Mouse (Mus musculus) left cerebral cortex, postnatal 25 days (tissue): ENCODE data around the gene Tgif1. TPM values are rescaled to one million over a fixed set of nuclear protein-coding genes. Genes with fewer than 3 reads are reported as not detected.

Source experiments
- DNase-seq, 2 experiments: peaks; one replicate each; pipeline ENCODE4 v3.0.0; 2022; ENCODE audit warnings: low spot score in 2 of 2, mixed read lengths in 1 of 2
- intact Hi-C: fragments of 180-260 bp; cut with DNase I; formaldehyde crosslinking; loops from one replicate; pipeline ENCODE4 v1.15.1; 2025
- total RNA-seq, 2 experiments: library from RNA; stranded (reverse); gene quantifications; 2 replicates each; pipeline ENCODE4 v1.2.3; 2021

The Tgif1 gene
- total RNA-seq, result 1 to 10 TPM; 1.5 to 2.1 TPM

DNA sequence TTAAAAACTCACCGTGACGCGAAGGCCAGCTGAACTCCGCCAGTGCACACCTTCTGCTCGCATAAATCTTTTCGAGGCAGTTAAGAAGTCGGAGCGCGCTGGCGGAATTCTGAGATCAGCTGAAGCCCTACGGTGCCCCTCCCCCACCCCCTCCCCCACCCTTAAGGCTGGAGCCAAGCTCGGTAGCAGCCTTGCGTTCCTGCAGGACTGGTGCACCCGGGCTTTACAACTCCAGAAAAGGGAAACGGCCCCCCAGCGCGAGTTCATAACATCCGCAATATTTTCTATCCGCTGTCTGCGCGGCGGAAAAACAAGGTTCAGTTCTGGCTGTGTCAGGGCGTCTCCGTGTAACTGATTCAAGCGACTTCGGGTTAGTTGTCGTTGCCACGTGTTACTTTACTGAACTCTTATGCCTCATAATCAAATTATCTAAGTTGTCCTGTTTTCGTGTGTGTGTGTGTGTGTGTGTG lies at the start of gene Tgif1:
TSS of gene Tgif1 (minus strand) at position 111 of the 470 bp plus-strand sequence.
- no peak for DNase-seq
- intact Hi-C loops, result no loop called here

GRCm38 (mm10) chr17:70900660-70901059 lies 47.3 kb upstream of the Tgif1 start:
- intact Hi-C loops, result no loop called here
- DNase-seq, result no peak

DNA sequence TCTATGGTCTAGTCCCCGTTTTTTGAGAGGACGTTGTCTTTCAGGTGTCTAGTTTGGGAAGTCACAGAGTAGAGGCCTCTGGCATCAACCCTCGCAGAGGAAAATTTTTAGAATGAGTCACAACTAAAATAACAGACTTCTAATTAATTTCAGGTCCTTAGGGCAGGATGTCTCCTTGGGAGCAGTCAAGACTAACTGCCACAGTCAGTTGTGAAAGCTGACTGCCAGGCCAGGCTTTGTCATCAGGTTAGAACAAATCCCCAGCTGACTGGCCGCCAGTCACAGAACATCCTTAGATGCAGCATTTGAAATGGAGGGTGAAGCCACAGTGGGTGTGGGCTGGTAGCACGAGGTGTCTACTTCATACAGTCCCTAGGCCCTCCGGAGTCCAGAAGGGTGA lies 46.3 kb upstream of the Tgif1 start:
- intact Hi-C loops, result no loop called here
- no peak for DNase-seq

DNA sequence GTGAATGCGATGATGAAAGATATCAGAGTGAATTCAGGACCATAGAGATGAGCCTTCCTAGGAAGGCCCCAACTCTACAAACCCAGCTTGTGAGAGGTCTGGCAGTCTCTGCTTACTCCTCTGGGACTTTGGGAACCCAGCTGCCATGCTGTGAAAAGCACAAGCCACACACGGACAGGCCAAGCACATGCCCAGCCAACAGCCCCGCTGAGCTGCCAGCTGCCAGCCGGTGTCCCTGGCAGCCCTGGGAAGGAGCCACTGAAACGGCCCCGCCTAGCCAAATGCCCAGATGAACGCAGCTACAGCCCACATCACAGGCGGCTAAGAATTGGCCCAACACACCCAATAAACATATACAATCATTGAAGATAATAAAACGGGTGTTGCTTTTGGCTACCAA lies 41.5 kb upstream of the Tgif1 start:
- intact Hi-C loops, result no loop called here

DNA sequence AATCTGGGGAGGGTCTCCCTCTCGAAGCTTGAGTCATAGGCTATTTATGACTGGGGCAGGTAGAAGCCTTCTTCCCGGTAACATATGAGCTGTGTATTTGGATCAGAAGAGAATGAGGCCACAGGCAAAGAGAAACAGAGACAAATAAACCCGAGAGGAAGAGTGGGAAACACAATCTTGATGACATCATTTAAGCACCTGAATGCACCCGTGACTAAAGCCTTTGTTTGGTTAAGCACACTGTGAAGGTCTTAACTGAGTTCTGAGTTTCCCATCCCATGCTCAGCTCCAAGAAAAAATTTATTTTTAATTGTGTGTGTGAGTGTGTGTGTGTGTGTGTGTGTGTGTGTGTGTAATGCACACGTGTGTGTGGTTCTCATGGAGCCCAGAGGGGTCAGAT lies 39.8 kb upstream of the Tgif1 start:
- no peak for DNase-seq
- intact Hi-C loops, result no loop called here

More for the DNA sequence above, 41.5 kb upstream of the Tgif1 start:
- DNase-seq, result no peak

DNA sequence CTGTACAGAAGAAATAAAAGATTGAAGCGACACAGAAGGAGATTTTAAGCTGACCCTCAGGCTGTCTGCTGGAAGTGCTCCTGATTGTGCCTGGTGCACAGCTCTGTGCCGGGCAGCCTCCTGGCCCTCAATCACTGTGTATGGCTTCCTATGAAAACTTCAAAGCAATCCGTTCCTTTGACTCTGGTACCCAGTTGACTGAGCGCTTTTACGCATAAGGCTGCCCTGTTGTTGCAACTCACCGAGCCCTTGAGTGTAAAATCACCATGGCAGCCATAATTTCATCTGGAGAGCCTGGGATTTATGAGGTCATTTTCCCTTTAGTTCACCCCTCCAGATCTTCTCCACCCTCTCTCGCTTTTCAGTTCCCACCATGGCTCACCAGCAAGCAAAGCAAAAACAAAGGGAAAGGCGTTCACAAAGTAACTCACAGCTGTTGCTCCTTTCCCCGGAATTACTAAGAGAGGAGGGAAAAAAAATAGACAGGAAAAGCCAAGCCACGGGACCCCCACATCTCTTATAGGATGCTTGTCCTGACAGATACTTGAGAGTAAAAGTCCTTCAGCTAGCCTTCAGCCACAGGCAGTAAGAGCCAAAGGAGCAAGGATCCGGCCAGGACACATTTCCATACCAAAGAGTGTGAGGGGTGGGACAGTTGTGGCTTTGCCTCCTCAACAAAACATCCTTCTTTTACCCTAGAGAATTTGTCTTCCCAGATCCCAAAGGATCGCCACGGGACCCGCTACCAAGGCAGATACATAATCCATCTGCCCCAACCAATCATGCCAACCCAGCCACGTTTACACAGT lies 39.1 kb upstream of the Tgif1 start:
- DNase-seq, result no peak
- intact Hi-C loops, result no loop called here

- intact Hi-C loops, result no loop called here
Observed at GRCm38 (mm10) chr17:70890571-70890970, 37.2 kb upstream of the Tgif1 start.

DNA sequence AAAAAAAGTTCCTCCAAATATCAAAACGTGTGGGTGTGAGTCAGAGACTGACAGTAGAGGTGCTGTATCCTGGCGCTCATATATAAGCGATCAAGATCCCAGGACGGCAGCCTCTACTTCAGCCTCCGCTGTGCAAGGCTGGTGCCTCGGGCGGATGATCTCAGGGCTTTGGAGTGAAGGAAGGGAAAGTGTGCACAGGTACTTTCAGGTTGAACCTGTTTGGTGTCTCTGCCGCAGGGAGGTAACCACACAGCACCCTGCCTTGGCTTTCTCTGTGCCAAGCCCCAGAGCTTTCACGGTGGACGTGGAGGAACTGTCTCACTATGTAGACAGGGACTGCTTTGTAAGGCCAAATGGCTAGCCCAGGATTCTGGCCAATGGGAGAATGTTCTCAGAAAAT lies 35.3 kb upstream of the Tgif1 start:
- DNase-seq, result no peak
- intact Hi-C loops, result no loop called here

More at GRCm38 (mm10) chr17:70890571-70890970, 37.2 kb upstream of the Tgif1 start:
- no peak for DNase-seq

- no peak for DNase-seq
- intact Hi-C loops, result no loop called here
Observed at GRCm38 (mm10) chr17:70887848-70888247, 34.5 kb upstream of the Tgif1 start.

DNA sequence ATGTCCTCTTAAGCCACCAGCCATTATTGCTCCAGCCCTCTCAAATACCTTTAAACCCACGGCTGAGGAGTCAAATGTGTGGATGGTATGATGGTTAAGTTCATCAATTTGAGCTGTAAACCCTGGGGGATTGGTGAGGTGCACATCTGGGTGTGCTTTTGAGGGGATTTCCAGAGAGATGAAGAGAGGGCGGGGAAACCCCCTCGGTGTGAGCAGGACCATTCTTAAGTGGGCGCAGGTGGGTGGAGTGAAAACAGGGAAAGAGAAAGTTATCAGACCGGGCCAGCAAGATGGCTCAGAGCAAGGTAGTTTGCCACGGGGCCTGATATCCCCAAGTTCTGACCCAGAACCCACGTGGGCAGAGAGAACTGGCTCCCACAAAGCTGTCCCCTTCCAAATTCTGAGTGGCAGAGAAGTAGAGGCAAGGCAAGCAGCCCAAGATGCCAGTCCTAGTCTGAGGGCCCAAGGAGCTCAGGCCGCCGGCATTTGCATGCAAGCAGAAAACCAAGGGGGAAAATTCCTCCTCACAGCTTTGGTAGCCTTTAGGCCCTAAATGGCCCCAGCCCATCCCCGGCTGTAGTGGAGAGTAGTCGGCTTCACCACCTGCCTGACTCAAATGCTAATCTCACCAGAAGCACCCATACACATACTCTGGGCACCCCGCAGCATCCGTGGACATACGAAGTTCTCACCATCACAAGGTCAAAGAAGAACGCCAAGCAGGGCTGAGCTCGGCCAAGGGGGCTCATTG lies 33.5 kb upstream of the Tgif1 start:
- DNase-seq, result no peak
- intact Hi-C loops, result no loop called here

- DNase-seq, result no peak
- intact Hi-C loops, result no loop called here
Observed at GRCm38 (mm10) chr17:70885868-70886267, 32.5 kb upstream of the Tgif1 start.

DNA sequence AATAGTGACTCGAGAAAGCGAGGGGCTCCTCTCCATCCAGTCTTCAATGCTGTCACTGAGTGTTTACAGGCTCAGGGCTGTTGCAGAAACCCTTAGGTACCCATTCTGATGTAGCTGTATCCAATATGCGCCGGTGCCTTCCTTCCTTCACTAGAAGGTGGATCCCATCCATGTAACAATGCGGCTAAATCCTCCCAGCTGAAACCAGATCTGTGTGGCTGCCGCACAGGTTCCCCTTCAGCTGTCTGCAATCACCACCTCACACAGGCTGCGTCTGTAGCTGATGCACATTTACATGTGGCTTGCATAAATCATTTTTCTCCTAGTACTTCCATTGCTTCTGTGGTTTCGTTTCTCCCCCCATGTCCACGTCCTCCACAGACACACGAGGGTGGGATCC lies 28.6 kb upstream of the Tgif1 start:
- intact Hi-C loops, result no loop called here
- DNase-seq, result no peak

GRCm38 (mm10) chr17:70881194-70881593 lies 27.8 kb upstream of the Tgif1 start:
- intact Hi-C loops, result no loop called here

DNA sequence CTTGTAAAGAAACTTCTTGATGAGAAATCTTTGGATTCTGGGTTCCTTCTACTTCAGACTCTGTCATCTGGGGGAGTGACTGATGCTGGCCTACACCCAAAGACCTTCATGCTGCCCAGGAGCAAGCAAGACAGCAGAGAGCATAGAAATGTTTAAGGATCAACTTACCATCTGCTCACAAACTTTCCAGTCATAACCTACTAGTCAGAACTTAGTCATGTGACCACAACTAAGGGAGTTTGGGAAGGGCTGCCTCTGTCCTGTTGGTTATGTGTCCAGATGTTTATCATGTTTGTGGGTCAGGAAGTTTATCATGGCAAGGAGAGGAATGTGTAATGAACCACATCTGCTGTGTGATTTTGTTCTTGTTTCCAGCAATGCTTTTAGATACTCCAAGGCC lies 24.9 kb upstream of the Tgif1 start:
- DNase-seq, result no peak
- intact Hi-C loops, result no loop called here

More at GRCm38 (mm10) chr17:70881194-70881593, 27.8 kb upstream of the Tgif1 start:
- DNase-seq, result no peak

DNA sequence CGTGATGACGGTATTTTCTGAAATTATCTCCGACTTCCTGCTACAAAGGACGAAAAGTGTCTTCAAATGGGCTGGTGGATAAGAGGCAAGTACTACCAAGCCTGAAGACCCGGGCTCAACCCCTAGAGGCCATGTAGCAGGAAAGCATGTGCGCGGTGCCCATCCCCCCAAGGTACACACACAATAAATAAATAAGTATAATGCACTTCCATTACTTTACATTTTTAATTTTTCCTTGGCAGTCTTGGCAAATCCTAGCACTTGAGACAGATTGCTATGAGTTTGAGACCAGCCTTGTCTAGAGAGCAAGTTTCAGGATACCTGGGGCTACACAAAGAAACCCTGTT lies 20.4 kb upstream of the Tgif1 start:
- intact Hi-C loops, result loop anchor here (5.0 kb wide), 1 partner anchor 44 kb away; no protein-coding TSS in a partner anchor
- DNase-seq, result no peak

- intact Hi-C loops, result loop anchor here (5.0 kb wide), 1 partner anchor 44 kb away; no protein-coding TSS in a partner anchor
Observed at GRCm38 (mm10) chr17:70872936-70873777, 19.8 kb upstream of the Tgif1 start.

DNA sequence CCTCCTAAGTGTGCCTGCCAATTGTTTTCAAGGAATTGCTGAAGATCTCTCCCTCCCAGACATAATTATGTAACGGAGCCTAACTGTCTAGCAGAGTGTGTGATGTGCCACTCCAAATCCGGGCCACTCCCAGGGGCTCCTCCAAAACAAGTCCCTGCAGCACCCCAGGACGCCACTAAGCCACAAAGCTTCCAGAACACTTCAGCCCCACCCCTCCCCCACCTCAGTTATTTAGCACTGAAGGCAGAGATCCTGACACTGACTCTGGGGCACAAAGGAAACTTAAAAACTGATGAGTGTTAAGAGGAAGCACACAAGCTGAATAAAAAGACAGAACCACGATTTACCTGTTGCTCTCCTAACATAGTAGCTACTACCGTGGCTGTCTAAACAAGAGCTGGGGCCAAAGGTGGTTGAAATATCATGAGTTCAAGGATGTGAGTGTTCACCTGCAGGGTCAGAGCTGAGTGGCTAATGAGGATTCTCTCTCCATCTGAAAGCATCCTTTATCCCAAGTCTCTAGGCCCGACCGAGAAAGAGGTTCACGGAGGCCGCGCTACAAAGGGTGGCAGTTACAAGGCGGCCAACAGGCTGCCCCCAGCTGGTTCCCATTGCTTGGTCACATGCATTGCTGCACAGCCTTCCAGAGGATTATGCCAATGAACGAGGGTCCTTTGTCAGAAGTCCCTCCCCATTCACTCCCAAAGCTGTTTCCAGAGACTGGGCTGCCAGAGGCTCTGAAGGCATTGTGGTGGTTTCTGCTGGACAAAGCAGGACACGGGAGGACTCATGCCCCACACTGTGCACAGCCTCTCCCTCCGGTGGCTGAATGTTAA lies 19.0 kb upstream of the Tgif1 start:
- DNase-seq, result no peak
- intact Hi-C loops, result loop anchor here (5.0 kb wide), 1 partner anchor 45 kb away; no protein-coding TSS in a partner anchor

More at GRCm38 (mm10) chr17:70872936-70873777, 19.8 kb upstream of the Tgif1 start:
- DNase-seq, result peak in 1 of 2 experiments; percentile 26

DNA sequence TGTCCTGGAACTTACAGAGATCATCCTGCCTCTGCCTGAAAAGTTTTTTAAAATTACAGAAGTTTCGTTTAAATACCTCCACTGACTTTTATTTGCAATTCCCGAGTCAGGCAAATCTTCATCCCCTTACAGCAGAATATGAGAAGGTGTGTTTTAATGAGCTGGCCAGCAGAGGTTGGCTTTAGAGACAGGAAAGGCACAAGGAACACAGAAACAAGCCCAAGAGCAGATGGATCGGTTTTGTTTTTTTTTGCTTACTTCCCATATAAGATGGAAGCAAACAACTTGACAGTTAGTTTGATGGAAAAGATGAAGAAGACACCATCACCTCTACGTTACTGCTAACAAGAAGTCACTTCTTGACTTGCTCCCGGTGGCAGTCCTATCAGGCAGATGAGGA lies 18.3 kb upstream of the Tgif1 start:
- intact Hi-C loops, result loop anchor here (5.0 kb wide), 1 partner anchor 46 kb away; no protein-coding TSS in a partner anchor
- DNase-seq, result no peak

GRCm38 (mm10) chr17:70870581-70870980 lies 17.2 kb upstream of the Tgif1 start:
- DNase-seq, result no peak
- intact Hi-C loops, result loop anchor here (5.0 kb wide), 1 partner anchor 47 kb away; no protein-coding TSS in a partner anchor
